Mouse (Mus musculus) erythroblast, embryonic 14.5 days (primary cell): ENCODE results near the gene Tm9sf1.

Experiments
- GATA1 ChIP-seq: IDR thresholded peaks from 2 replicates; pipeline ENCODE4 v1.6.1; 2012; ENCODE audit warnings: low read length, inconsistent platforms, mixed read lengths
- TAL1 ChIP-seq: IDR thresholded peaks from 3 replicates; pipeline ENCODE4 v1.6.1; 2012; ENCODE audit warnings: low read length, inconsistent platforms, mixed read lengths

DNA sequence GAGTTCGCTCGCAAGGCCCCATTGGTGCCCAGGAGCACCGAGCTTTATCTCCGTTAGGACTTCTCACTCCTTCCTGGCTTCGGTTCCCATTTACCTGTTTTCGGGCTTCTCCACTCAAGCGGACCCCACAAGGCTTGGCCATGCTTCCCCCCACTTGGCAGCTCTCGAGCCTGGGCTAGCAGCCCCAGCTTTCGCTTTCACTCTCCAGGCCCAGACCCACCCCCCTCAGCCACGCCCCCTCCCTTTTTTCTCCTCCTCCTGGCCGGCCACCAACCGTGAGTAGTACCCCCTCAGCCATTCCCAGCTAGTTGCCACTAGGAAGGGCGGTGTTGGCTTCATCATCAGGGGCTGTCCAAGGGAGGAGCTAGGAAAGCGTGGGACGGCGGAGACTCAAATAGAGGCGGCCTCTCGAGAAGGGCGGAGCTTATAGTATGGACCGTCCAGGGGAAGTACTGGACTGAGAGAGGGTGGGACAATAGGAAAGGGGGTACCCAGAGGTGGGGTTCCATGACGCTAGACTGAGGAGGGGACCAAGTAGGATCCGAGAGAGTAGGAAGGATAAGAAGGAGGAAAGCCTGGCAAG is 52.8 kb downstream of the Tm9sf1 start, which contains the start of gene Psme2:
- TF ChIP-seq TAL1 = no peak
- no peak for TF ChIP-seq GATA1
